Mouse (Mus musculus) midbrain, embryonic 12.5 days (tissue): ENCODE results near the gene Spata18. TPM values are rescaled to one million over a fixed set of nuclear protein-coding genes. Genes with fewer than 3 reads are reported as not detected.

Source experiments
- ATAC-seq: fragments of 200-750 bp; cut with Nextera tagmentation; 2 replicates; pipeline ENCODE4 v1.8.0; 2017; ENCODE audit warnings: low read depth, moderate TSS enrichment, moderate library complexity; ENCODE audit not compliant: low FRiP score
- H3K27ac ChIP-seq: fragments of 300-500 bp; sonication (generic); replicated peaks from 2 replicates; pipeline ENCODE4 v1.5.1; 2016; ENCODE audit warnings: mild to moderate bottlenecking
- H3K27me3 ChIP-seq: fragments of 300-500 bp; sonication (generic); 2 replicates; pipeline ENCODE4 v1.6.1; 2016; ENCODE audit warnings: mild to moderate bottlenecking
- H3K36me3 ChIP-seq: fragments of 300-500 bp; sonication (generic); 2 replicates; pipeline ENCODE4 v1.6.1; 2016
- H3K4me1 ChIP-seq: fragments of 300-500 bp; sonication (generic); 2 replicates; pipeline ENCODE4 v1.6.1; 2016
- H3K4me2 ChIP-seq: fragments of 300-500 bp; sonication (generic); replicated peaks from 2 replicates; pipeline ENCODE4 v1.6.1; 2016; ENCODE audit warnings: mild to moderate bottlenecking, moderate library complexity
- H3K4me3 ChIP-seq: fragments of 300-500 bp; sonication (generic); 2 replicates; pipeline ENCODE4 v1.5.1; 2016; ENCODE audit warnings: mild to moderate bottlenecking
- H3K9ac ChIP-seq: fragments of 300-500 bp; sonication (generic); replicated peaks from 2 replicates; pipeline ENCODE4 v1.6.1; 2016; ENCODE audit warnings: mild to moderate bottlenecking, moderate library complexity
- H3K9me3 ChIP-seq: fragments of 300-500 bp; sonication (generic); 2 replicates; pipeline ENCODE4 v1.6.1; 2016; ENCODE audit warnings: mild to moderate bottlenecking
- WGBS: fragments of 180-500 bp; shearing (Covaris S2); methylation state at CpG from one replicate; pipeline ENCODE4 v1.1.7; 2016; 5-methylcytosine and 5-hydroxymethylcytosine counted together
- polyA plus RNA-seq: library from polyadenylated mRNA; unstranded; fragments of >200 nt; fragmentation: Nextera tagmentation; extraction: Ambion mirVana; gene quantifications from 2 replicates; pipeline ENCODE4 v1.2.1, GENCODE M21; 2016

The Spata18 gene
- polyA plus RNA-seq, 1 experiment from 2014 or later, result 0.14 TPM

- 86% methylated on average over 2 of the region's 2 CpGs for WGBS
- H3K9me3 ChIP-seq, result no peaks in the 10 kb centered on the region
- no peak for ATAC-seq
These were observed 16.7 kb downstream of the Spata18 start for GRCm38 (mm10) chr5:73667877-73668276.

GRCm38 (mm10) chr5:73669386-73669785 lies 18.2 kb downstream of the Spata18 start:
- peak overlapping the region; percentile 20; the same call in 1 of the 2 replicates for H3K4me3 ChIP-seq
- no peaks in the 10 kb centered on the region for H3K9me3 ChIP-seq
- peaks cover 11% of the 10 kb centered on the region; the same call in 1 of the 2 replicates for H3K27me3 ChIP-seq
- H3K4me1 ChIP-seq, result no peaks in the 10 kb centered on the region
- WGBS, result 44% methylated on average over 26 of the region's 26 CpGs
- H3K9ac ChIP-seq, result no peak overlapping the region
- no peak overlapping the region for H3K27ac ChIP-seq
- no peaks in the 10 kb centered on the region for H3K36me3 ChIP-seq
- H3K4me2 ChIP-seq, result peak overlapping the region; percentile 47
- no peak for ATAC-seq

More at GRCm38 (mm10) chr5:73667877-73668276, 16.7 kb downstream of the Spata18 start:
- Histone ChIP-seq H3K36me3 (no peaks in the 10 kb centered on the region), H3K4me3 (no peak overlapping the region), H3K9ac (no peak overlapping the region), H3K4me1 (no peaks in the 10 kb centered on the region), H3K4me2 (no peak overlapping the region), H3K27ac (no peak overlapping the region), H3K27me3 (peaks cover 11% of the 10 kb centered on the region; the same call in 1 of the 2 replicates)

GRCm38 (mm10) chr5:73675604-73676003 lies 24.4 kb downstream of the Spata18 start:
- no peak overlapping the region for H3K9ac ChIP-seq
- no peaks in the 10 kb centered on the region for H3K9me3 ChIP-seq
- H3K4me2 ChIP-seq, result no peak overlapping the region
- no peak overlapping the region for H3K27ac ChIP-seq
- no peaks in the 10 kb centered on the region for H3K27me3 ChIP-seq
- H3K4me1 ChIP-seq, result no peaks in the 10 kb centered on the region; the same call in 1 of the 2 replicates
- no peaks in the 10 kb centered on the region for H3K36me3 ChIP-seq
- no peak overlapping the region for H3K4me3 ChIP-seq
- no peak for ATAC-seq
- WGBS, result 91% methylated on average over 3 of the region's 3 CpGs

- Histone ChIP-seq H3K4me3 (no peak overlapping the region), H3K27ac (no peak overlapping the region), H3K4me2 (no peak overlapping the region), H3K9me3 (no peaks in the 10 kb centered on the region), H3K4me1 (no peaks in the 10 kb centered on the region; the same call in 1 of the 2 replicates), H3K27me3 (no peaks in the 10 kb centered on the region), H3K36me3 (no peaks in the 10 kb centered on the region), H3K9ac (no peak overlapping the region)
- WGBS, result 69% methylated on average over 13 of the region's 13 CpGs
- no peak for ATAC-seq
These were observed 25.4 kb downstream of the Spata18 start for GRCm38 (mm10) chr5:73676626-73677025.

- H3K4me2 ChIP-seq, result no peak overlapping the region
- H3K9ac ChIP-seq, result no peak overlapping the region
- ATAC-seq, result no peak
- H3K9me3 ChIP-seq, result no peaks in the 10 kb centered on the region
- H3K36me3 ChIP-seq, result no peaks in the 10 kb centered on the region
- H3K4me3 ChIP-seq, result no peak overlapping the region
- H3K27me3 ChIP-seq, result no peaks in the 10 kb centered on the region
- H3K4me1 ChIP-seq, result no peaks in the 10 kb centered on the region
- no peak overlapping the region for H3K27ac ChIP-seq
- 89% methylated on average over 6 of the region's 6 CpGs for WGBS
These were observed 32.0 kb downstream of the Spata18 start for GRCm38 (mm10) chr5:73683221-73683620.

- Histone ChIP-seq H3K4me3 (no peak overlapping the region), H3K4me1 (no peaks in the 10 kb centered on the region)
These were observed 32.7 kb downstream of the Spata18 start for GRCm38 (mm10) chr5:73683706-73684409.

GRCm38 (mm10) chr5:73686149-73686548 lies 35.0 kb downstream of the Spata18 start:
- Histone ChIP-seq H3K27me3 (no peaks in the 10 kb centered on the region), H3K27ac (no peak overlapping the region), H3K9me3 (no peaks in the 10 kb centered on the region), H3K4me1 (no peaks in the 10 kb centered on the region), H3K4me2 (no peak overlapping the region), H3K4me3 (no peak overlapping the region), H3K36me3 (no peaks in the 10 kb centered on the region), H3K9ac (no peak overlapping the region)
- no peak for ATAC-seq
- WGBS, result 35% methylated on average over 4 of the region's 4 CpGs

More at GRCm38 (mm10) chr5:73683706-73684409, 32.7 kb downstream of the Spata18 start:
- Histone ChIP-seq H3K36me3 (no peaks in the 10 kb centered on the region), H3K27ac (no peak overlapping the region), H3K4me2 (no peak overlapping the region), H3K9me3 (no peaks in the 10 kb centered on the region), H3K27me3 (no peaks in the 10 kb centered on the region), H3K9ac (no peak overlapping the region)
- no peak for ATAC-seq
- WGBS, result 65% methylated on average over 9 of the region's 9 CpGs

GRCm38 (mm10) chr5:73688576-73688975 lies 37.4 kb downstream of the Spata18 start:
- H3K4me3 ChIP-seq, result no peak overlapping the region
- 89% methylated on average over 1 of the region's 1 CpGs for WGBS
- H3K4me2 ChIP-seq, result no peak overlapping the region
- no peaks in the 10 kb centered on the region; the same call in 1 of the 2 replicates for H3K4me1 ChIP-seq
- H3K27me3 ChIP-seq, result no peaks in the 10 kb centered on the region
- no peaks in the 10 kb centered on the region for H3K36me3 ChIP-seq
- no peak overlapping the region for H3K9ac ChIP-seq
- H3K9me3 ChIP-seq, result no peaks in the 10 kb centered on the region
- H3K27ac ChIP-seq, result no peak overlapping the region
- no peak for ATAC-seq

- no peaks in the 10 kb centered on the region; the same call in 1 of the 2 replicates for H3K4me1 ChIP-seq
- WGBS, result 59% methylated on average over 2 of the region's 2 CpGs
- no peak overlapping the region for H3K27ac ChIP-seq
- H3K4me2 ChIP-seq, result no peak overlapping the region
- H3K36me3 ChIP-seq, result no peaks in the 10 kb centered on the region
- H3K4me3 ChIP-seq, result no peak overlapping the region
- ATAC-seq, result no peak
- no peak overlapping the region for H3K9ac ChIP-seq
- no peaks in the 10 kb centered on the region for H3K27me3 ChIP-seq
- no peaks in the 10 kb centered on the region for H3K9me3 ChIP-seq
These were observed 39.0 kb downstream of the Spata18 start for GRCm38 (mm10) chr5:73690146-73690545.

GRCm38 (mm10) chr5:73691723-73692520 lies 40.7 kb downstream of the Spata18 start:
- H3K4me3 ChIP-seq, result no peak overlapping the region
- H3K4me2 ChIP-seq, result no peak overlapping the region
- no peaks in the 10 kb centered on the region; the same call in 1 of the 2 replicates for H3K4me1 ChIP-seq
- H3K27me3 ChIP-seq, result no peaks in the 10 kb centered on the region
- no peaks in the 10 kb centered on the region for H3K9me3 ChIP-seq
- no peak overlapping the region for H3K27ac ChIP-seq
- ATAC-seq, result no peak
- no peak overlapping the region for H3K9ac ChIP-seq
- H3K36me3 ChIP-seq, result no peaks in the 10 kb centered on the region
- 31% methylated on average over 15 of the region's 15 CpGs for whole genome bisulfite sequencing

- no peak for ATAC-seq
- no peaks in the 10 kb centered on the region for H3K27me3 ChIP-seq
- H3K9me3 ChIP-seq, result no peaks in the 10 kb centered on the region
- no peaks in the 10 kb centered on the region for H3K36me3 ChIP-seq
- no peak overlapping the region for H3K27ac ChIP-seq
- no peak overlapping the region for H3K9ac ChIP-seq
- H3K4me1 ChIP-seq, result no peaks in the 10 kb centered on the region; the same call in 1 of the 2 replicates
- H3K4me3 ChIP-seq, result no peak overlapping the region
- no peak overlapping the region for H3K4me2 ChIP-seq
- 92% methylated on average over 1 of the region's 1 CpGs for WGBS
These were observed 42.6 kb downstream of the Spata18 start for GRCm38 (mm10) chr5:73693778-73694177.
